Mouse (Mus musculus) embryonic facial prominence, embryonic 11.5 days (tissue): Measurements from ENCODE around the gene Fmr1. TPM values are rescaled to one million over a fixed set of nuclear protein-coding genes. Genes with fewer than 3 reads are reported as not detected.

Experiments used
- ATAC-seq: fragments of 200-750 bp; cut with Nextera tagmentation; replicated peaks from 2 replicates; pipeline ENCODE4 v1.8.0; 2017; ENCODE audit warnings: low read depth; ENCODE audit not compliant: insufficient number of reproducible peaks, low FRiP score, low TSS enrichment
- DNase-seq: peaks from one replicate; pipeline ENCODE4 v3.0.0-alpha.2; 2015; ENCODE audit warnings: low spot score
- H3K27ac ChIP-seq: fragments of 300-500 bp; sonication (generic); replicated peaks from 2 replicates; pipeline ENCODE4 v1.5.1; 2014; ENCODE audit warnings: mild to moderate bottlenecking, low read depth, low read length, control low read depth
- H3K27me3 ChIP-seq: fragments of 300-500 bp; sonication (generic); 2 replicates; pipeline ENCODE4 v1.6.1; 2014; ENCODE audit warnings: mild to moderate bottlenecking, low read length, moderate library complexity, mixed read lengths; ENCODE audit not compliant: control insufficient read depth, insufficient read depth
- H3K36me3 ChIP-seq: fragments of 300-500 bp; sonication (generic); replicated peaks from 2 replicates; pipeline ENCODE4 v1.6.1; 2014; ENCODE audit warnings: low read depth, mild to moderate bottlenecking, low read length, moderate library complexity, mixed read lengths; ENCODE audit not compliant: control insufficient read depth, insufficient read depth
- H3K4me1 ChIP-seq: fragments of 300-500 bp; sonication (generic); 2 replicates; pipeline ENCODE4 v1.6.1; 2014; ENCODE audit warnings: low read length, mixed read lengths; ENCODE audit not compliant: control insufficient read depth, insufficient read depth
- H3K4me2 ChIP-seq: fragments of 300-500 bp; sonication (generic); 2 replicates; pipeline ENCODE4 v1.6.1; 2014; ENCODE audit warnings: low read depth, mild to moderate bottlenecking, control low read depth, low read length, moderate library complexity
- H3K4me3 ChIP-seq: fragments of 300-500 bp; sonication (generic); 2 replicates; pipeline ENCODE4 v1.5.1; 2014; ENCODE audit warnings: low read depth, low read length, control low read depth
- H3K9ac ChIP-seq: fragments of 300-500 bp; sonication (generic); replicated peaks from 2 replicates; pipeline ENCODE4 v1.6.1; 2014; ENCODE audit warnings: mild to moderate bottlenecking, control low read depth, low read length
- H3K9me3 ChIP-seq: fragments of 300-500 bp; sonication (generic); replicated peaks from 2 replicates; pipeline ENCODE4 v1.6.1; 2016; ENCODE audit warnings: mild to moderate bottlenecking, low read length, inconsistent platforms, mixed read lengths; ENCODE audit not compliant: control insufficient read depth
- WGBS: fragments of 180-500 bp; shearing (Covaris S2); extraction: QIAGEN DNeasy Blood & Tissue Kit; methylation state at CpG from one replicate; pipeline ENCODE4 v1.1.7; 2014; 5-methylcytosine and 5-hydroxymethylcytosine counted together
- polyA plus RNA-seq: library from polyadenylated mRNA; unstranded; fragments of >200 nt; fragmentation: Nextera tagmentation; extraction: Ambion mirVana; gene quantifications from 2 replicates; pipeline ENCODE4 v1.2.1, GENCODE M21; 2014

Fmr1 gene
- polyA plus RNA-seq, 1 experiment from 2014 or later, result 69.2 TPM

- ATAC-seq (no peak), DNase-seq (no peak)
- Histone ChIP-seq H3K4me1 (no peaks in the 10 kb centered on the region), H3K27ac (no peak overlapping the region), H3K27me3 (no peaks in the 10 kb centered on the region), H3K9ac (no peak overlapping the region), H3K4me2 (no peak overlapping the region), H3K36me3 (no peaks in the 10 kb centered on the region), H3K4me3 (no peak overlapping the region), H3K9me3 (no peaks in the 10 kb centered on the region)
- 41% methylated on average over 2 of the region's 2 CpGs for WGBS
Observed at GRCm38 (mm10) chrX:68740088-68740487, 61.7 kb downstream of the Fmr1 start.

DNA sequence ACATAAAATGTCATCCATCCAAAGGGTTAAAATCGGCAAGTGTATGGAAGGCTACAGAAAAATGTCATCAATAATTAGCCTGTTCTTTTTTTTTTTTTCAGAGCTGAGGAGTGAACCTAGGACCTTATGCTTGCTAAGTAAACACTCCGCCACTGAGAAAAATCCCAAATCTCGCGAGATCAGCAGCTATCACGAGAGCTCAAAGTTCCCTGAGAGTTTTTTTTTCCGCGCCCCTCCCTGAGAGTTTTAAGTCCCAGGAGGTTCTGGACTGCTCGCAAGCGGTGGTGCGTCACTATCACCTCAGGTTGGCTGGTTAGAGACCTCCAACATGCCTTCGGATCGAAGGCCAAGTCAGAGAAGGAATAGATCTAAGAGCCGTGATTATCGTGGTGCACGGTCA, 83.3 kb downstream of the Fmr1 start, which contains the start of gene Fmr1nb:
Gene Fmr1nb, plus strand, starts transcription at position 234 of the 400 bp plus-strand sequence.
- H3K27me3 ChIP-seq, result no peaks in the 10 kb centered on the region
- ATAC-seq (no peak), DNase-seq (no peak)
- no peak within 1 kb of the TSS for H3K4me2 ChIP-seq
- no peaks in the 10 kb centered on the region for H3K36me3 ChIP-seq
- no peak within 1 kb of the TSS for H3K27ac ChIP-seq
- no peaks in the 10 kb centered on the region for H3K9me3 ChIP-seq
- H3K4me1 ChIP-seq, result no peaks in the 10 kb centered on the region
- no peak within 1 kb of the TSS for H3K4me3 ChIP-seq
- H3K9ac ChIP-seq, result no peak within 1 kb of the TSS
- 86% methylated on average over 15 of the region's 15 CpGs for WGBS

Other genes with a start within 250 kb of the Fmr1 start
- not detected in 2 replicates for gene Fmr1nb, start 83.3 kb downstream of the Fmr1 start, polyA plus RNA-seq
- 4.5 and 5.7 TPM in 2 replicates for gene Gm14698, start 142.6 kb downstream of the Fmr1 start, polyA plus RNA-seq
- gene Gm6812, start 214.5 kb downstream of the Fmr1 start, polyA plus RNA-seq, result not detected in 2 replicates